Mouse (Mus musculus): ENCODE measurements around the gene Vmn1r233.

The Vmn1r233 gene

GRCm38 (mm10) chr17:20996364-20996763 lies at the start of gene Vmn1r233:
Gene Vmn1r233 (minus strand): TSS chr17:20996464.
- DNase-seq: no peak

GRCm38 (mm10) chr17:21018410-21019080 lies 22.3 kb upstream of the Vmn1r233 start:
- DNase-seq: no peak

GRCm38 (mm10) chr17:21009726-21010125 lies 13.5 kb upstream of the Vmn1r233 start:
- no peak for DNase-seq

- DNase-seq: peak; percentile 75
These were observed 12.4 kb upstream of the Vmn1r233 start, which contains the start of gene Zfp160 for GRCm38 (mm10) chr17:21008382-21009331. Gene Zfp160 (plus strand): TSS chr17:21008903.

GRCm38 (mm10) chr17:20993716-20994115 lies 2.5 kb downstream of the Vmn1r233 start:
- DNase-seq: no peak

GRCm38 (mm10) chr17:20966681-20967080 lies 29.6 kb downstream of the Vmn1r233 start:
- no peak for DNase-seq

GRCm38 (mm10) chr17:20965421-20965820 lies 30.8 kb downstream of the Vmn1r233 start:
- DNase-seq: no peak

- no peak for DNase-seq
These were observed 35.9 kb downstream of the Vmn1r233 start for GRCm38 (mm10) chr17:20960386-20960785.

GRCm38 (mm10) chr17:20946636-20947035 lies 49.6 kb downstream of the Vmn1r233 start:
- no peak for DNase-seq

GRCm38 (mm10) chr17:20946026-20946565 lies 50.2 kb downstream of the Vmn1r233 start:
- peak; percentile 33 for DNase-seq

GRCm38 (mm10) chr17:20944985-20945891 lies 51.0 kb downstream of the Vmn1r233 start, which contains the start of gene Ppp2r1a:
Gene Ppp2r1a (plus strand): TSS chr17:20945311.
- DNase-seq: peak; percentile 98

- DNase-seq: no peak
These were observed 52.0 kb downstream of the Vmn1r233 start for GRCm38 (mm10) chr17:20944226-20944625.
